Mouse (Mus musculus) bone marrow, adult 2 months (tissue): ENCODE data around the gene Arhgef3.

ENCODE experiments used
- CTCF ChIP-seq: fragments of 200-500 bp; IDR thresholded peaks from 2 replicates; pipeline ENCODE4 v1.5.1; 2011; ENCODE audit warnings: low read length, control low read depth; ENCODE audit not compliant: control insufficient read depth, insufficient read depth
- POLR2A ChIP-seq: fragments of 200-500 bp; IDR thresholded peaks from 2 replicates; pipeline ENCODE4 v1.6.1; 2011; ENCODE audit warnings: low read depth, mild to moderate bottlenecking, control low read depth, low read length, borderline replicate concordance; ENCODE audit not compliant: control insufficient read depth

DNA sequence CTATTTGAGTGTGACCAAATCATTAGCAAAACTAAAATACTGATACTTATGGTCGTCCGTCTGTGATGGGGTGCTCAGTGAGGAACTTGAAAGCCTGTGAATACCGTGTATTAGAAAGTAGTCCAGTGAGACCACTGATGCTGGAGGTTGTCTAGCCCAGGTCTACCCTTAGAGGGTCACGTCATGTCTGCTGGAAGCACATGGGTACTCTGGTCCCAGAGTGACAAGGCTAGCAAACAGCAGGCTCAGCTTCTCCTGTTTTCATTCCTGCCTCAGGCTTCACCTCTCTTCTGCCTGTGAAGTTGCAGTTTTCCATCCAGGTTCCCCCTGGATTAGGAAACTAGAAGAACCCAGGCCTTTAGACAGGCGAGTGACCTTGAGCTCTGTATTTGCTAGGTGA is 233.0 kb downstream of the Arhgef3 start:
- TF ChIP-seq CTCF = no peak
- no peak for TF ChIP-seq POLR2A
